21 mouse cellular contexts compared by ENCODE assay signal in genomic region chr2:5889412-5889811, GRCm38 (mm10).
"Had no signal": no experiment of that assay in that cellular context is flagged by ENCODE, and none has a peak within 500 bp of the region (broad histone marks: within the 10 kb centered on the region; RNA-seq: fewer than 3 reads in every experiment).

No protein-coding gene starts in this region.

- DNase-seq: kidney, adult 2 months; kidney, postnatal 25 days; layer of hippocampus, adult 9-11 months; liver; lung, adult 18-20 months; lung, postnatal 10 days; lung, postnatal 36 days; thymus, adult 18-20 months; thymus, postnatal 4 days had no signal

- H3K27ac ChIP-seq: kidney, postnatal 0 days; layer of hippocampus, adult 2 months; limb, embryonic 10.5 days; limb, embryonic 13.5 days; liver, embryonic 12.5 days; liver, embryonic 15.5 days; lung, embryonic 15.5 days; midbrain, embryonic 12.5 days; midbrain, embryonic 15.5 days; neural tube, embryonic 12.5 days; neural tube, embryonic 15.5 days had no signal

- H3K4me3 ChIP-seq: layer of hippocampus, adult 2 months; limb, embryonic 10.5 days; limb, embryonic 13.5 days; liver, embryonic 12.5 days; liver, embryonic 15.5 days; lung, embryonic 15.5 days; midbrain, embryonic 12.5 days; midbrain, embryonic 15.5 days; neural tube, embryonic 12.5 days; neural tube, embryonic 15.5 days had no signal

- ATAC-seq: intestine, postnatal 0 days; liver, embryonic 12.5 days; midbrain, embryonic 15.5 days had no signal
